Mouse (Mus musculus) limb, embryonic 14.5 days (tissue): ENCODE data around the gene Sult6b2. TPM values are rescaled to one million over a fixed set of nuclear protein-coding genes. Genes with fewer than 3 reads are reported as not detected.

Experiments used
- ATAC-seq: fragments of 200-750 bp; cut with Nextera tagmentation; 2 replicates; pipeline ENCODE4 v1.8.0; 2017; ENCODE audit warnings: low read depth, moderate number of reproducible peaks, moderate TSS enrichment; ENCODE audit not compliant: low FRiP score
- DNase-seq: peaks from one replicate; pipeline ENCODE4 v3.0.0-alpha.2; 2015; ENCODE audit warnings: low spot score
- H3K27ac ChIP-seq: fragments of 300-500 bp; sonication (generic); replicated peaks from 2 replicates; pipeline ENCODE4 v1.5.1; 2014; ENCODE audit warnings: low read depth, mild to moderate bottlenecking, low read length, moderate library complexity, mixed read lengths
- H3K27me3 ChIP-seq: fragments of 300-500 bp; sonication (generic); 2 replicates; pipeline ENCODE4 v1.6.1; 2014; ENCODE audit warnings: low read length, mixed read lengths; ENCODE audit not compliant: control insufficient read depth, insufficient read depth
- H3K36me3 ChIP-seq: fragments of 300-500 bp; sonication (generic); 2 replicates; pipeline ENCODE4 v1.6.1; 2014; ENCODE audit warnings: mild to moderate bottlenecking, low read length, moderate library complexity, mixed read lengths; ENCODE audit not compliant: control insufficient read depth, insufficient read depth
- H3K4me1 ChIP-seq: fragments of 300-500 bp; sonication (generic); 2 replicates; pipeline ENCODE4 v1.6.1; 2014; ENCODE audit warnings: antibody characterized with exemption, low read length, mixed read lengths; ENCODE audit not compliant: control insufficient read depth, insufficient read depth
- H3K4me2 ChIP-seq: fragments of 300-500 bp; sonication (generic); replicated peaks from 2 replicates; pipeline ENCODE4 v1.6.1; 2014; ENCODE audit warnings: low read depth, mild to moderate bottlenecking, low read length, moderate library complexity; ENCODE audit not compliant: severe bottlenecking
- H3K4me3 ChIP-seq: fragments of 300-500 bp; sonication (generic); replicated peaks from 2 replicates; pipeline ENCODE4 v1.5.1; 2014; ENCODE audit warnings: low read length
- H3K9ac ChIP-seq: fragments of 300-500 bp; sonication (generic); 2 replicates; pipeline ENCODE4 v1.6.1; 2014; ENCODE audit warnings: mild to moderate bottlenecking, low read depth, low read length, moderate library complexity; ENCODE audit not compliant: severe bottlenecking
- H3K9me3 ChIP-seq: fragments of 300-500 bp; sonication (generic); 2 replicates; pipeline ENCODE4 v1.6.1; 2016; ENCODE audit warnings: low read length; ENCODE audit not compliant: control insufficient read depth
- POLR2A ChIP-seq: fragments of 200-500 bp; IDR thresholded peaks from 2 replicates; pipeline ENCODE4 v1.8.0; 2012; ENCODE audit warnings: inconsistent platforms, mild to moderate bottlenecking, moderate library complexity, borderline replicate concordance; ENCODE audit not compliant: insufficient read depth, insufficient read length; ENCODE audit errors: extremely low read depth
- WGBS: fragments of 180-500 bp; shearing (Covaris S2); extraction: QIAGEN DNeasy Blood & Tissue Kit; methylation state at CpG from one replicate; pipeline ENCODE4 v1.1.7; 2014; 5-methylcytosine and 5-hydroxymethylcytosine counted together
- polyA plus RNA-seq, 2 experiments: library from polyadenylated mRNA; depleted of rRNA in 1 of 2; stranded (reverse) in 1 of 2; unstranded in 1 of 2; fragments of >200 nt; fragmentation: Nextera tagmentation in 1 of 2; extraction: Ambion mirVana in 1 of 2; gene quantifications; 2 replicates each; pipeline versions ENCODE4 v1.2.1 to v1.2.3; 2012 to 2014

Gene Sult6b2
- polyA plus RNA-seq, 2 experiments: 0.13 TPM; not detected in 1

DNA sequence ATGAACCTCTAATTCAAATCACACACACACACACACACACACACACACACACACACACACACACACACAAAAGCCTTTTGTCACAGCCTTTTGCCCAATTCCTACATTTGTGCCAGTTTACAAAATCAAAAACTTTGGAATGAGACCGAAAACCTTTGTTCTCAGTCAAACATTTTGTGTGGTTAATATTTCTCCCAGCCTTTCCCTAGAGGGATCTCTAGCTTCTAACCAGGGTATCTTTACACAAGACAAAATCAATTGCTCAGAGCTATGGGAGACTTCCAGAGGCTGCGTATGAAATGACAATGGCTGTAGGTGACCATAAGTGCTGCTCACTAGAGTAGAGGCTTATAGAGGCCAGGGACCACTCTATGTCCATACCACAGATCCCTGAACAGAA, 66.1 kb downstream of the Sult6b2 start:
- Histone ChIP-seq H3K9ac (no peak overlapping the region), H3K4me1 (no peaks in the 10 kb centered on the region), H3K4me3 (no peak overlapping the region), H3K27me3 (no peaks in the 10 kb centered on the region), H3K36me3 (no peaks in the 10 kb centered on the region), H3K27ac (no peak overlapping the region), H3K4me2 (no peak overlapping the region), H3K9me3 (no peaks in the 10 kb centered on the region)
- no peak for DNase-seq
- ATAC-seq: no peak
- 94% methylated on average over 2 of the region's 2 CpGs for WGBS
- no peak for TF ChIP-seq POLR2A

- no peak for TF ChIP-seq POLR2A
- Histone ChIP-seq H3K9me3 (no peaks in the 10 kb centered on the region), H3K4me1 (no peaks in the 10 kb centered on the region), H3K27ac (no peak overlapping the region), H3K4me3 (no peak overlapping the region), H3K4me2 (no peak overlapping the region), H3K27me3 (no peaks in the 10 kb centered on the region), H3K36me3 (no peaks in the 10 kb centered on the region), H3K9ac (no peak overlapping the region)
- ATAC-seq (peak; percentile 45; the same call in 1 of the 2 replicates), DNase-seq (peak; percentile 78)
- WGBS: 48% methylated on average over 8 of the region's 8 CpGs
Observed at GRCm38 (mm10) chr6:142735302-142736005, 68.8 kb downstream of the Sult6b2 start.

Other genes with a start within 250 kb of the Sult6b2 start
- 9.7 and 10.0 TPM in 2 replicates for gene Kcnj8, start 232.9 kb downstream of the Sult6b2 start, polyA plus RNA-seq (2012; rRNA removed)
- gene Kcnj8, start 232.9 kb downstream of the Sult6b2 start, polyA plus RNA-seq (2014; fragmentation: Nextera tagmentation; extraction: Ambion mirVana): 8.2 and 11.3 TPM in 2 replicates
- 7.1 and 7.3 TPM in 2 replicates for gene Abcc9, start 102.2 kb downstream of the Sult6b2 start, polyA plus RNA-seq (2012; rRNA removed)
- gene Abcc9, start 102.2 kb downstream of the Sult6b2 start, polyA plus RNA-seq (2014; fragmentation: Nextera tagmentation; extraction: Ambion mirVana): 2.8 and 4.0 TPM in 2 replicates
- 40.7 and 54.5 TPM in 2 replicates for gene Cmas, start 47.8 kb downstream of the Sult6b2 start, polyA plus RNA-seq (2012; rRNA removed)
- gene Cmas, start 47.8 kb downstream of the Sult6b2 start, polyA plus RNA-seq (2014; fragmentation: Nextera tagmentation; extraction: Ambion mirVana): 88.7 and 95.8 TPM in 2 replicates
- gene St8sia1, start 159.9 kb upstream of the Sult6b2 start, polyA plus RNA-seq (2012; rRNA removed): 0.93 and 1.1 TPM in 2 replicates
- 1.1 and 1.3 TPM in 2 replicates for gene St8sia1, start 159.9 kb upstream of the Sult6b2 start, polyA plus RNA-seq (2014; fragmentation: Nextera tagmentation; extraction: Ambion mirVana)